Mouse (Mus musculus) embryonic fibroblast, embryonic 13.5 days (primary cell): ENCODE measurements at regions not wholly inside any gene's neighbourhood (a gene's known extent, or its start where the extent isn't known, plus 50 kb on each side); places are given as distances from the start of the nearest gene placed in this dataset.

ENCODE experiments used
- H3K27ac ChIP-seq: 2 replicates; pipeline ENCODE4 v1.5.1; 2012; ENCODE audit warnings: low read length, control low read depth, inconsistent platforms; ENCODE audit not compliant: insufficient read depth
- H3K4me1 ChIP-seq: 2 replicates; pipeline ENCODE4 v1.6.1; 2011; ENCODE audit warnings: low read length; ENCODE audit not compliant: control insufficient read depth, insufficient read depth
- H3K4me3 ChIP-seq: 2 replicates; pipeline ENCODE4 v1.5.1; 2011; ENCODE audit warnings: mild to moderate bottlenecking, control low read depth, low read length; ENCODE audit not compliant: insufficient read depth
- CTCF ChIP-seq: IDR thresholded peaks from 2 replicates; pipeline ENCODE4 v1.5.1; 2011; ENCODE audit warnings: mild to moderate bottlenecking, control low read depth, low read length, moderate library complexity, borderline replicate concordance; ENCODE audit not compliant: insufficient read depth
- POLR2A ChIP-seq: IDR thresholded peaks from 2 replicates; pipeline ENCODE4 v1.6.1; 2011; ENCODE audit warnings: low read depth, mild to moderate bottlenecking, control low read depth, low read length, moderate library complexity

GRCm38 (mm10) chr8:113916649-113917048 lies 68.1 kb upstream of the Adamts18 start:
- Histone ChIP-seq H3K4me1 (no peaks in the 10 kb centered on the region), H3K4me3 (no peak overlapping the region), H3K27ac (no peak overlapping the region)
- TF ChIP-seq POLR2A: no peak
- no peak for TF ChIP-seq CTCF

GRCm38 (mm10) chr8:113917197-113917596 lies 68.7 kb upstream of the Adamts18 start:
- no peak overlapping the region for H3K27ac ChIP-seq
- no peak for TF ChIP-seq POLR2A
- no peak for TF ChIP-seq CTCF

GRCm38 (mm10) chr8:113920306-113920705 lies 71.8 kb upstream of the Adamts18 start:
- TF ChIP-seq CTCF (no peak), POLR2A (no peak)
- no peak overlapping the region for H3K4me3 ChIP-seq
- H3K4me1 ChIP-seq: no peaks in the 10 kb centered on the region
- H3K27ac ChIP-seq: no peak overlapping the region

More at GRCm38 (mm10) chr8:113917197-113917596, 68.7 kb upstream of the Adamts18 start:
- Histone ChIP-seq H3K4me3 (no peak overlapping the region), H3K4me1 (no peaks in the 10 kb centered on the region)

GRCm38 (mm10) chr8:113923381-113923780 lies 74.8 kb upstream of the Adamts18 start:
- Histone ChIP-seq H3K4me1 (no peaks in the 10 kb centered on the region), H3K27ac (no peak overlapping the region), H3K4me3 (no peak overlapping the region)
- TF ChIP-seq POLR2A: no peak
- TF ChIP-seq CTCF: no peak

- TF ChIP-seq POLR2A (no peak), CTCF (no peak)
- Histone ChIP-seq H3K4me3 (no peak overlapping the region), H3K27ac (no peak overlapping the region), H3K4me1 (no peaks in the 10 kb centered on the region)
Measured at GRCm38 (mm10) chr8:113953721-113954120, 105.2 kb upstream of the Adamts18 start.

- TF ChIP-seq POLR2A: no peak
- TF ChIP-seq CTCF: no peak
- no peak overlapping the region for H3K27ac ChIP-seq
- H3K4me1 ChIP-seq: no peaks in the 10 kb centered on the region
- no peak overlapping the region for H3K4me3 ChIP-seq
Measured at GRCm38 (mm10) chr8:113956439-113957043, 108.0 kb upstream of the Adamts18 start.

GRCm38 (mm10) chr8:113957821-113958220 lies 109.3 kb upstream of the Adamts18 start:
- H3K4me3 ChIP-seq: no peak overlapping the region
- H3K4me1 ChIP-seq: no peaks in the 10 kb centered on the region
- H3K27ac ChIP-seq: no peak overlapping the region
- TF ChIP-seq POLR2A: no peak
- TF ChIP-seq CTCF: no peak

GRCm38 (mm10) chr8:113975810-113976209 lies 127.3 kb upstream of the Adamts18 start:
- no peak overlapping the region for H3K27ac ChIP-seq
- TF ChIP-seq POLR2A: no peak
- TF ChIP-seq CTCF: no peak
- H3K4me3 ChIP-seq: no peak overlapping the region
- H3K4me1 ChIP-seq: no peaks in the 10 kb centered on the region; the same call in 1 of the 2 replicates

GRCm38 (mm10) chr8:113976626-113977025 lies 128.1 kb upstream of the Adamts18 start:
- Histone ChIP-seq H3K4me3 (no peak overlapping the region), H3K27ac (no peak overlapping the region), H3K4me1 (no peaks in the 10 kb centered on the region; the same call in 1 of the 2 replicates)
- TF ChIP-seq CTCF (no peak), POLR2A (no peak)

GRCm38 (mm10) chr8:113977072-113977471 lies 128.5 kb upstream of the Adamts18 start:
- Histone ChIP-seq H3K27ac (no peak overlapping the region), H3K4me1 (no peaks in the 10 kb centered on the region; the same call in 1 of the 2 replicates), H3K4me3 (no peak overlapping the region)
- TF ChIP-seq CTCF: no peak
- TF ChIP-seq POLR2A: no peak

GRCm38 (mm10) chr8:113978946-113979345 lies 130.4 kb upstream of the Adamts18 start:
- Histone ChIP-seq H3K4me1 (no peaks in the 10 kb centered on the region; the same call in 1 of the 2 replicates), H3K4me3 (no peak overlapping the region), H3K27ac (no peak overlapping the region)
- TF ChIP-seq CTCF: no peak
- no peak for TF ChIP-seq POLR2A
